Mouse (Mus musculus): Measurements from ENCODE around the gene Ank3.

DNA sequence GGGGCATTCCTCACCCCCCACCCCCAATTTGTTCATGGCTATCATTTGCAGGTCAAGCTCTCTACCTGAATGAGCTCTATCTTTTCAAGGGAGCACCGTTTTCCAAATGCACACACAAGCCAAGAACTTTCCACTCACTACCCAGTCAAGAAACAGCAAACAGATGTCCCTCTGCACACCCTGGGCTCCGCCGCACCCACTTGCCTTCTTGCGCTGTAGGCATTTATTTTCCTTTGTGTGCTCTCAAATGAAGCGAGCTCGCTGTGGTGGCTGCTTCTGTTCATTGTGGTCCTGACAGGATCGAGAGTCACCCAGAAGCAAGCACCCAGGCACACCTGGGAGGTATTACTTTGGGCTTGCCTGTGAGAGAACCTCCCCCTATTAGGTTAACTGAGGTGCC, 564.4 kb downstream of the Ank3 start:
- TF ChIP-seq CTCF (IDR thresholded peaks at IDR 0.05; ENCODE audit: extremely low read depth, insufficient read length, insufficient replicate concordance, low read depth, low read length), result no peak
- TF ChIP-seq POLR2A (IDR thresholded peaks at IDR 0.05; ENCODE audit: low read depth, low read length), result no peak
